Mouse (Mus musculus) lung, postnatal 0 days (tissue): ENCODE results near the gene Gatad2a.

Source experiments
- CTCF ChIP-seq: IDR thresholded peaks from 2 replicates; pipeline ENCODE4 v1.5.1; 2016; ENCODE audit warnings: antibody characterized with exemption, mild to moderate bottlenecking
- EP300 ChIP-seq: IDR thresholded peaks from 2 replicates; pipeline ENCODE4 v1.6.1; 2016; ENCODE audit warnings: antibody characterized with exemption, mild to moderate bottlenecking, control low read depth

DNA sequence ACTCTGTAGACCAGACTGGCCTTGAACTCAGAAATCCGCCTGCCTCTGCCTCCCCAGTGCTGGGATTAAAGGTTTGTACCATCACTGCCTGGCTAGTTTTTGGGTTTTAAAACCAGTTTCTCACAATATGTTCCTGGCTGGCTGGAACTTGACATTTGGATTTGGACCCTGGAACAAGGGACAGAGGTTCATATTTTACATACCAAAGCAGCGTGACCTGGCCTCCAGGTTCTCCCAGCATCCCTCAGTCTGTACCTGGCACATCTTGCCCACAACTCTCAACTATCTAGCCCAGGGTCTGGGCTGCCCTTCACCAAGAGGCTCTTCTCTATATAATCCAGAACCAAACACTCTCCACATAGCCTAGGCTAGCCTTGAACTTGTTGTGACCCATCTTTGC is 96.3 kb downstream of the Gatad2a start:
- TF ChIP-seq CTCF (no peak), EP300 (no peak)
